Mouse (Mus musculus) megakaryocyte, embryonic 14.5 days (primary cell): ENCODE results near the gene Fam83f.

ENCODE experiments used
- FLI1 ChIP-seq: IDR thresholded peaks from 2 replicates; pipeline ENCODE4 v1.6.1; 2012; ENCODE audit warnings: low read length, inconsistent platforms, mixed read lengths
- GATA1 ChIP-seq: IDR thresholded peaks from 3 replicates; pipeline ENCODE4 v1.6.1; 2012; ENCODE audit warnings: mixed read lengths, low read length, inconsistent platforms, borderline replicate concordance

DNA sequence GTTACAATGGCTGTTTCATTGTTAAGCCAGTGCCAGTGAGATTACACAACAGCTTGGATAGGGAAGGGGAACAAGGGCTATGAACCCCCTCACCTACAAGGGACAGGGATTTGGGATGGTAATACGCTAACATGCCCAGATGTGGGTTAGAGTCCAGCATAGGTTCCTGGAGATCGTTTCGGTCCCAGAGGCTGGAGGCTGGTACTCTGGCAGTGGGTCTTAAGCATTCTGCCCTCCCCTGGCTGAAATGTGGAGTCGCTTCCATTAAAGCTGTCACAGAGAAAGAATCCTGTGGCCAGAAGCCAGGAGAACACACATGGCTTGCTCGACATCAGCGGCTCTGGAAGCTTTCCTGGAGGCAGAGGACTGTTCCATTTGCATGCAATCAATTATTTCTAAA lies 37.9 kb downstream of the Fam83f start:
- TF ChIP-seq GATA1: no peak
- no peak for TF ChIP-seq FLI1
